Mouse (Mus musculus) layer of hippocampus, adult 8-10 months (tissue): Measurements from ENCODE around the gene Lama5. TPM values are rescaled to one million over a fixed set of nuclear protein-coding genes. Genes with fewer than 3 reads are reported as not detected.
A peak's percentile ranks its signal among the peaks of the same experiment; 100 is the strongest.

Experiments
- DNase-seq, 2 experiments: peaks; one replicate each; pipeline ENCODE4 v3.0.0; 2022; ENCODE audit warnings: low spot score in 2 of 2
- total RNA-seq, 4 experiments: library from RNA; stranded (reverse); gene quantifications; 2 replicates each; pipeline ENCODE4 v1.2.4; 2022

Lama5 gene
- total RNA-seq, 4 experiments from 2014 or later, result 7.6 to 11.7 (median 10.2) TPM

DNA sequence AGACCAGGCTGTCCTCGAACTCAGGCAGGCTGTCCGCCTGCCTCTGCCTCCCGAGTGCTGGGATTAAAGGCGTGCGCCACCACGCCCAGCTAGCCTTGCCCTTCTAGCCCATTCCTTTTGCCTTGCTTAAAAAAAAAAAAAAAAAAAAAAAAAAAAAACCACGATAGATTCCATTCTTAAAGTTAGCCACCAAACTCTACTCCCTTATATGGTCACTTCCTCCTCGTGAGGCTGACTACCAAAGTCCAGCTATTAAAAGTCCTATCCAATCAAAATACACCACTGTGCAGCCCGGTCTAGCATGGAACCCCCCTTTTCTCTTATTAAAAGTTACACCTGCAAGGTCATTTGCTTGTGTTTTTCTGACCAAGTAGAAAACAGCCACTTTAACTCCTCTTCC is 30.0 kb upstream of the Lama5 start:
- DNase-seq, result no peak

- DNase-seq, result no peak
Measured at GRCm38 (mm10) chr2:180254436-180255209, 29.0 kb upstream of the Lama5 start.

DNA sequence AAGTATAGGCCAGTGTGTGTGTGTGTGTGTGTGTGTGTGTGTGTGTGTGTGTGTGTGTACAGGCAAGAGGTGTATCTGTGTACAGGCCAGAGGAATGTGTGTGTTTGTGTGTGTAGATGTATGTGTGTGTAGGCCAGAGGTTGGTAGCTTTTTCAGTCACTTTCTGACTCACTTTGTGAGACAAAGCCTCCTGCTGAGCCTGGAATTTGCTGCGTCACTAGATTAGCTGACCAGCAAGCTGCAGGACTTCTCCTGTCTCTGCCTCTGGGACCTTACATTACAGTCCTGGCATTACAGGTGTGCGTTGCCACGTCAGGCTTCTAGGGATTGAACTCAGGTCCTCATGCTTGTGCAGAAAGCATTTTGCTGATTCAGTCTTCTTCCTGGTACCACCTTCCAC is 26.2 kb upstream of the Lama5 start:
- no peak for DNase-seq

GRCm38 (mm10) chr2:180250930-180251611 is 25.4 kb upstream of the Lama5 start:
- DNase-seq, result peak in 1 of 2 experiments; percentile 74

- DNase-seq, result no peak
Measured at GRCm38 (mm10) chr2:180248947-180249660, 23.4 kb upstream of the Lama5 start.

DNA sequence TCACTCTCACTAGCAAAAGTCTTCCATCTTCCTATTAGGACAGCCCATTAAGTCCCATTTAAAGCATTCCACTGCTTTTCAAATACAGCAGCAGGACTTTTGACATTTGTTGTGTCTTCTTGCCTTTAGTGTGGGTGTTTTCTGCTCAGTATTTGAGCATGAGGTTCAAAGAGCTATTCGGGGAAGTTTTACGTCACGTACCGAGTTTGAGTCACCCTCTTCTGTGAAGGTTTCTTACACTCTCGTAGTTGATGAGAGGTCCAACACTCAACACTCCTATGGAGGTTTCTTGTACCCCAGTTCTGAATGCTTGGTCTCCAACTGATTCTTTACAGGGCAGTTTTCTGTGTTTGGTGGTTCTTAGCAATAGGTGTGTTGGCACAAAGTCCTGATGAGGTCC is 22.3 kb upstream of the Lama5 start:
- no peak for DNase-seq

- DNase-seq, result no peak
Measured at GRCm38 (mm10) chr2:180243108-180243507, 17.4 kb upstream of the Lama5 start.

- no peak for DNase-seq
Measured at GRCm38 (mm10) chr2:180238591-180238990, 12.9 kb upstream of the Lama5 start.

- DNase-seq, result no peak
Measured at GRCm38 (mm10) chr2:180237601-180238345, 12.1 kb upstream of the Lama5 start.

DNA sequence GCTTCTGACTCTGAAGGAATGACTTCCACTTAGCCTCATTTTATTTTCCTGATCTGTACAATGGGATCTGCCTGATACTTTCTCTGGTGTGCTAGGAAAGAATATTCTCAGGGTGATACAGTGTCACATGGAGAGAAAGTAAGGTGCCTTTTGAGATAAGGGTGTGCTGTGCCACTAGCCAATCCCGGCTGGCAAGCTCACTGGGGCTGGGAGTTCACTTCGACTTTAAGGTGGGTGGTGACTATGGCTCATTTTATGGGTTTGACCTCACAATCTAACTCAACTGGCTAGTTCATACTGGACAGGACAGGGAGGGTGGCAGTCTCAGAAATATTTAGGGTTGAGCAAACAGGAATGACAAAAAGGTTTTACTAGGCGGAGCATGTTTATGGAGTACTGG is 11.3 kb upstream of the Lama5 start:
- DNase-seq, result no peak

DNA sequence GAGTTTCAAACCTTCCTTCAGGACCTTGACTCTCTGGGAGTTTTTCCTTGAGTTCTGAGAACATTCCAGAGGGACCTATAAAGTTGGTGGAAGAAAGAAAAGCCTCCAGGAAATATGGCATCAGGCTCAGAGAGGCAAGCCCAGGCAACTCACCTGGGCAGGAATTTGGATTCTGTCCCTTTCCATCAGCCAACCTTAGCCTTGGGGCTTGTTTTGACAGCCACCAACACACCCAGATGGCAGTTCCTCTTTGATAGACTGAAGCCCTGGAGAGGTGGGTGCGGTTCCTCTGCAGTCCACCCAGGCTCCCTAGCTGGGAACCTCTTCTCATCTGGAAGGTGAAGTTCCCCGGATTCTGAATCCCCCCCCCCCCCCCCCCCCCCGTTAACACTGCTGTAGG is 10.8 kb upstream of the Lama5 start:
- no peak for DNase-seq

DNA sequence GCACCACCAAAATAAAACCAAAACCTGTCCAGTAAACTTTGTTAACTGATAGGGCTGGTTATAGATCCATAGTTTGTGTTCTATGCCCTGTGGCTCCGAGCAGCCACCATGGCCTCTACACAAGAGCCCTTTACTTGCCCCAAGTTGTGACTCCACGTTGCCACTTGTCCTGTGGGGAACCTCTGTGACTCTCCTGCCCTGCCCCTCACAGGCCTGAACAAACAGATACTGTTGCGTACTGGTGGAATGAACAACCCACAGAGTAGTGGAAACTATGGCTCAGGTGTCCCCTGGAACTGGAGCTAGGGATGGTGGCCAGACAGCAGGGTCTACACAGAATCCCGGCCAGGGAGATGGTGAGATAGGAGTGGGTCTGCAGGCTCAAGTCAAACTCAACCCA is 10.1 kb upstream of the Lama5 start:
- DNase-seq, result no peak

DNA sequence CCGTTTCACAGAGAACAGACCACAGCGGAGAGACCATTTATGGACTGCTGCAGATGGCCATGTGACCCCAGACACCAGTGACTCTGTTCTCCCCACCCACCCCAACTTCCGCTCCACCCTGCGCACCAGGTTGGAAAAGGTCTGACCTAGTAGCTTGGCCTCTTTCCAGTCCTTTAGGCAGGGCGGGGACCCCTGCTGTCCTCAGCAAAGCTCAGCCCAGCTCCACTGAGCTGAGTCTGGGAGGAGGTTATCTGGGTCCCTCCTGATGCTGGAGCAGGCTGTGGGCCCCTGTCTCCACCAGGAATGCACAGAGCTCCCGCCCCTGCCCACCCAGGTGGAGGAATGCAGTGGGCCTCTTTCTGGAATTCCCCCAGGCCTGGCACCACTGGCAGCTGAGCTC is 9.3 kb upstream of the Lama5 start:
- DNase-seq, result no peak

DNA sequence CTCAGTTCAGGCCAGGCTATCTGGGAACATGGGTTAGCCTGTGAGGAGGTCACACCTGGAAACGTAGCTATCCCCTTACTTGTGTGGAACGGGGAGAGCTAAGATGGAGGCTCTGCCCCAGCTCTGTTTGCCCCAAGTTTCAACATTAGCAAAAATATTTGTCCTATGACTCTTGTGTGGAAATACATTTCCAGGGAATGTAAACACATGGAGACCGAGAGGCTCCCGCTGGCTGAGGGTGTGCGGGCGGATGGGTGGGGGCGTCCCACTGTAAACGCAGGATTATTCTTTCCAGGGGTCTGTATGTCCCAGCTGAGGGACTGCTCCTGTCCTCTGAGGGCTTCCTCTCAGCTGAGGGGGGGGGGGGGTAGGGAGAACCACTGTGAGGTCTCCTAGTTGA is 8.7 kb upstream of the Lama5 start:
- no peak for DNase-seq

GRCm38 (mm10) chr2:180233101-180233904 is 7.6 kb upstream of the Lama5 start:
- no peak for DNase-seq

- no peak for DNase-seq
Measured at GRCm38 (mm10) chr2:180230482-180230881, 4.8 kb upstream of the Lama5 start.

DNA sequence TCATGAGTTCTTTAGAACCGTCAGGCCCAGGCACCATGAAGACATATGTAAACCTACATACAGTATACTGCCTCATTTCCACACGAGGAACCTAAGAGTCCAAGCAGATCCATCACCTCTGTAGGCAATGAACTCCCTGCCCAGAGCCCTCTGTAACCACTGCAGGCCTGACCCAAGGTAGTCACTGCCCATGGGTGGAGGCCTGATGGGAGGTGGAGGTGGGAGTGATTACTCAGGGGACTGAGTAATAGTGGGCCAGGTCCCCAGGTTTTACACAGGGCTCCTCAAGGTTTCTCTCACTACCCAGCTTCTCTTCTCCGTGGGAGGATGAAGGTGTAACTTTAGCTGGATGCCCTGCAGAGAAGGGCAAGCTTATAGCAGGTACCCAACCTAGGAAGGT is 3.5 kb upstream of the Lama5 start:
- no peak for DNase-seq

GRCm38 (mm10) chr2:180228592-180228991 is 2.9 kb upstream of the Lama5 start:
- DNase-seq, result no peak

DNA sequence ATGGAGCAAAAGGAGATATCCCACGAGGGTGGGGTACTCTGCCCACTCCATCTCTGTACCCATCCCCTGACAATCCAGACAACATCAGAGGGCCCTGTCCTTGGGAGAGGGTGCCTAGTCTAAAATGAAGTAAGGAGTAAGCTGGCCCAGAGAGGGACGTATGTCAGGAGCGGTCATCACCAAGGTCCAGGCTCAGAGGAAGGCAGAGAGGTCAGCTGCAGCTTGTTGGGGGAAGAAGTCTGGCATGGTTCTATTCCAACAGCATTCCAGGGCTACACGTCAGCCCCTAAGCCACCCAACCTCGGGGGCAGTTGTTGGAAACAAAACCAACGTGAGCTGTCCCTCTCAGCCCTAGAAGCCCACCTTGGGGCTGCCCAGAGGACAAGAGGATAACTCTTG is 2.4 kb upstream of the Lama5 start:
- DNase-seq, result no peak

DNA sequence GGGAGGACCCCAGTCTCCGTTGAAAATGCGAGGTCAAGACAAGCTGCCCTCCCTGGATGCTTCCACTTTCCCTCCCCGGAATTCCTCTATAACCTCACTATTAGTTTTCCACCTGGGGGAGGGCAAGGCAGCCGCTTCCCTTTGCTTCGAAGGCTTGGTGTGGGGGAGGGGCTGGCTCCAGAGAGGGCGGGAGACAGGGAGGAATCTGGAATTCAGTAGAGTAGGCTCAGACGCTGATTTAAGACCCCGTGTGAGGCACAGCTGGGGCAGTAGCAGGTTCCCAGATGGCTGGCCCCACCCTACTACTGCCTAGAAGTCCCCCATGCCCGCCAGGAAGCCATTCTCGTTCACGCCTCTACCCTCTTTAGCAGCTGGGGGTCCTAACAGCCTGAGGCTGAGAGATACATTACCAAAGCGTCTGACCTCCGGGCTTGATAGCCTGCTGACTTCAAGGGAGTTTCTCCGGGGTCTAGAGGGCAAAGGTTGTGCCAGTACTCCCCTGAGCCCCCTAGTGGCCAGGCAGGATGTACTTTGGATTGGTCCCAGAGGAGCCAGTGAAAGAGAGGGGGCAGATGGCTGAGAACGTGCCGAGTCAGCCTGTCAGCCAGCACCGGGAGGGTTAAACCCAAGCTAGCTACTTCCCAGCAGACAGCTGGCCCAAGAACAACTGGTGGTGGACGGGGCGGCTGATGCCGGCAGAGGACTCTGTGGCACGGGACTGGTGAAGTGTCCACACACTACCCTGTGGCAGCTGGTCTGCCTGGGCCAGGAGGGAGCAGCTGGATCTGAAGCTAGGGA is 1.8 kb upstream of the Lama5 start:
- DNase-seq, result no peak
